Mouse (Mus musculus): ENCODE data around the gene Ccnf. TPM values are rescaled to one million over a fixed set of nuclear protein-coding genes. Genes with fewer than 3 reads are reported as not detected.

Ccnf gene
- total RNA-seq, 2 experiments from 2014 or later: 4.1 to 6.6 TPM

GRCm38 (mm10) chr17:24225851-24226250, 25.4 kb downstream of the Ccnf start:
- DNase-seq (ENCODE audit: extremely low spot score in 1 of 2, low spot score in 1 of 2): no peak

GRCm38 (mm10) chr17:24224741-24225140, 26.5 kb downstream of the Ccnf start:
- DNase-seq (ENCODE audit: extremely low spot score in 1 of 2, low spot score in 1 of 2): no peak

GRCm38 (mm10) chr17:24223513-24223912, 27.8 kb downstream of the Ccnf start:
- no peak for DNase-seq (ENCODE audit: extremely low spot score in 1 of 2, low spot score in 1 of 2)

- DNase-seq (ENCODE audit: extremely low spot score in 1 of 2, low spot score in 1 of 2): no peak
These were observed 28.6 kb downstream of the Ccnf start for GRCm38 (mm10) chr17:24222653-24223052.

GRCm38 (mm10) chr17:24220435-24221411, 30.6 kb downstream of the Ccnf start, which contains the start of gene Tedc2:
Gene Tedc2, minus strand, starts transcription at chr17:24220851.
- peak; percentile 74 to 85 for DNase-seq (ENCODE audit: extremely low spot score in 1 of 2, low spot score in 1 of 2)

- no peak for DNase-seq (ENCODE audit: extremely low spot score in 1 of 2, low spot score in 1 of 2)
These were observed 34.4 kb downstream of the Ccnf start for GRCm38 (mm10) chr17:24216836-24217235.

- DNase-seq (ENCODE audit: extremely low spot score in 1 of 2, low spot score in 1 of 2): no peak
These were observed 38.1 kb downstream of the Ccnf start for GRCm38 (mm10) chr17:24213186-24213585.

- DNase-seq (ENCODE audit: extremely low spot score in 1 of 2, low spot score in 1 of 2): no peak
These were observed 38.8 kb downstream of the Ccnf start for GRCm38 (mm10) chr17:24212441-24213018.

GRCm38 (mm10) chr17:24211631-24212440, 39.4 kb downstream of the Ccnf start:
- peak; percentile 70 to 75 for DNase-seq (ENCODE audit: extremely low spot score in 1 of 2, low spot score in 1 of 2)

GRCm38 (mm10) chr17:24210591-24210990, 40.7 kb downstream of the Ccnf start:
- no peak for DNase-seq (ENCODE audit: extremely low spot score in 1 of 2, low spot score in 1 of 2)

- no peak for DNase-seq (ENCODE audit: extremely low spot score in 1 of 2, low spot score in 1 of 2)
These were observed 41.4 kb downstream of the Ccnf start for GRCm38 (mm10) chr17:24209916-24210240.

GRCm38 (mm10) chr17:24209043-24209915, 42.0 kb downstream of the Ccnf start, which contains the start of gene Ntn3:
Gene Ntn3, minus strand, starts transcription at chr17:24209531.
- DNase-seq (ENCODE audit: extremely low spot score in 1 of 2, low spot score in 1 of 2): peak; percentile 28 to 58

- DNase-seq (ENCODE audit: extremely low spot score in 1 of 2, low spot score in 1 of 2): no peak
These were observed 42.6 kb downstream of the Ccnf start for GRCm38 (mm10) chr17:24208641-24209042.

- DNase-seq (ENCODE audit: extremely low spot score in 1 of 2, low spot score in 1 of 2): no peak
These were observed 43.3 kb downstream of the Ccnf start for GRCm38 (mm10) chr17:24207768-24208640.

GRCm38 (mm10) chr17:24206451-24207351, 44.6 kb downstream of the Ccnf start:
- peak; percentile 63 to 70 for DNase-seq (ENCODE audit: extremely low spot score in 1 of 2, low spot score in 1 of 2)

- no peak for DNase-seq (ENCODE audit: extremely low spot score in 1 of 2, low spot score in 1 of 2)
These were observed 45.3 kb downstream of the Ccnf start for GRCm38 (mm10) chr17:24205908-24206361.

- DNase-seq (ENCODE audit: extremely low spot score in 1 of 2, low spot score in 1 of 2): peak; percentile 89 to 91
These were observed 45.9 kb downstream of the Ccnf start, which contains the start of gene Tbc1d24 for GRCm38 (mm10) chr17:24205284-24205888. Gene Tbc1d24, minus strand, starts transcription at chr17:24205562.

Data from layer of hippocampus, postnatal 25 days (tissue).